In genomic region chr4:139115721-139116120, GRCm38 (mm10) we compare ENCODE assay signal across 12 mouse cellular contexts. TPM values are rescaled to one million over a fixed set of nuclear protein-coding genes. Genes with fewer than 3 reads are reported as not detected.
DNase-seq lines count a peak whose midpoint lies in the region; ATAC-seq and TF ChIP-seq lines count a peak whose summit lies in the region.
"Had no signal": no experiment of that assay in that cellular context is flagged by ENCODE, and none has a peak within 500 bp of the region (broad histone marks: within the 10 kb centered on the region; RNA-seq: fewer than 3 reads in every experiment).

No protein-coding gene starts in this region.

- H3K9ac ChIP-seq in hindbrain, postnatal 0 days (replicated peaks; ENCODE audit: low read length) = no peak overlapping the region
- H3K9ac ChIP-seq in hindbrain, embryonic 12.5 days = no peak overlapping the region
- H3K9ac ChIP-seq: embryonic facial prominence, embryonic 13.5 days; heart, embryonic 15.5 days; kidney, embryonic 15.5 days had no signal

- no peak overlapping the region for H3K27ac ChIP-seq in hindbrain, postnatal 0 days
- no peak overlapping the region for H3K27ac ChIP-seq in hindbrain, embryonic 12.5 days
- H3K27ac ChIP-seq: embryonic facial prominence, embryonic 13.5 days; heart, embryonic 15.5 days; kidney, embryonic 15.5 days had no signal

- no peak for ATAC-seq in hindbrain, postnatal 0 days
- ATAC-seq in hindbrain, embryonic 12.5 days (ENCODE audit: low FRiP score) = no peak
- peak; percentile 57; the same call in 1 of the 2 replicates for ATAC-seq in megakaryocyte, adult 5-6 weeks (ENCODE audit: poor library complexity, severe bottlenecking)

- no peak overlapping the region for H3K4me3 ChIP-seq in hindbrain, postnatal 0 days (ENCODE audit: low read length)
- H3K4me3 ChIP-seq in hindbrain, embryonic 12.5 days = no peak overlapping the region
- H3K4me3 ChIP-seq: embryonic facial prominence, embryonic 13.5 days; heart, embryonic 15.5 days; kidney, embryonic 15.5 days had no signal

- no peak for DNase-seq in hindbrain, postnatal 0 days (ENCODE audit: low spot score)
- DNase-seq in right cerebral cortex, postnatal 4 days = peak; percentile 15
- DNase-seq in right cerebral cortex, postnatal 14 days = no peak
- DNase-seq in R1 (ENCODE audit: low read depth, low spot score) = peak; percentile 77
- no peak for DNase-seq in heart, postnatal 25 days (ENCODE audit: low spot score)
- no peak for DNase-seq in MN1 (ENCODE audit: low spot score)
- DNase-seq: thymus, postnatal 36 days had no signal

- 87% methylated on average over 5 of the region's 5 CpGs for WGBS in hindbrain, postnatal 0 days
- WGBS in hindbrain, embryonic 12.5 days = 85% methylated on average over 5 of the region's 5 CpGs

- TF ChIP-seq CTCF in hindbrain, postnatal 0 days (IDR thresholded peaks at IDR 0.05; ENCODE audit: low read depth) = peak; percentile 50

- H3K4me2 ChIP-seq in hindbrain, postnatal 0 days (ENCODE audit: low read depth, low read length) = no peak overlapping the region
- no peak overlapping the region for H3K4me2 ChIP-seq in hindbrain, embryonic 12.5 days (replicated peaks)
- H3K4me2 ChIP-seq: embryonic facial prominence, embryonic 13.5 days; heart, embryonic 15.5 days; kidney, embryonic 15.5 days had no signal

- no peaks in the 10 kb centered on the region for H3K27me3 ChIP-seq in hindbrain, postnatal 0 days (ENCODE audit: insufficient read depth, low read length)
- no peaks in the 10 kb centered on the region for H3K27me3 ChIP-seq in hindbrain, embryonic 12.5 days
- H3K27me3 ChIP-seq: embryonic facial prominence, embryonic 13.5 days; heart, embryonic 15.5 days; kidney, embryonic 15.5 days had no signal

- peaks cover 4% of the 10 kb centered on the region; the same call in 1 of the 2 replicates for H3K4me1 ChIP-seq in hindbrain, postnatal 0 days (ENCODE audit: insufficient read depth, low read length)
- H3K4me1 ChIP-seq in hindbrain, embryonic 12.5 days = peaks cover 9% of the 10 kb centered on the region

- H3K36me3 ChIP-seq in hindbrain, postnatal 0 days (ENCODE audit: insufficient read depth, low read length) = no peaks in the 10 kb centered on the region
- no peaks in the 10 kb centered on the region for H3K36me3 ChIP-seq in hindbrain, embryonic 12.5 days
- H3K36me3 ChIP-seq: embryonic facial prominence, embryonic 13.5 days; heart, embryonic 15.5 days; kidney, embryonic 15.5 days had no signal

- intact Hi-C loops in heart, postnatal 25 days (cut with DNase I) = no loop called here

- no peaks in the 10 kb centered on the region for H3K9me3 ChIP-seq in hindbrain, postnatal 0 days (ENCODE audit: low read length)
- no peaks in the 10 kb centered on the region for H3K9me3 ChIP-seq in hindbrain, embryonic 12.5 days (replicated peaks)
- H3K9me3 ChIP-seq: embryonic facial prominence, embryonic 13.5 days; heart, embryonic 15.5 days; kidney, embryonic 15.5 days had no signal

RNA-seq across cellular contexts. Expression of gene Minos1, which starts 15.2 kb away (rescaled TPM):
- total RNA-seq in hindbrain, postnatal 0 days (2014; rRNA removed) = 17.1 and 19.1 TPM in 2 replicates
- polyA plus RNA-seq in hindbrain, postnatal 0 days (2015; fragmentation: Nextera tagmentation; extraction: Ambion mirVana) = 462 and 467 TPM in 2 replicates
- polyA plus RNA-seq in hindbrain, embryonic 12.5 days (2016; fragmentation: Nextera tagmentation; extraction: Ambion mirVana) = 376 and 407 TPM in 2 replicates
- 318 and 395 TPM in 2 replicates for total RNA-seq in megakaryocyte, adult 5-6 weeks (2015)
- 120 and 123 TPM in 2 replicates for total RNA-seq in megakaryocyte, adult 5-6 weeks (2017)
- total RNA-seq in heart, postnatal 25 days (2021) = 100 to 1,000 TPM; 782 to 827 TPM

RNA-seq across cellular contexts. Expression of gene Nbl1, which starts 22.9 kb away (rescaled TPM):
- total RNA-seq in hindbrain, postnatal 0 days (2014; rRNA removed) = 69.4 and 85.3 TPM in 2 replicates
- 60.6 and 64.4 TPM in 2 replicates for polyA plus RNA-seq in hindbrain, postnatal 0 days (2015; fragmentation: Nextera tagmentation; extraction: Ambion mirVana)
- 54.8 and 56.1 TPM in 2 replicates for polyA plus RNA-seq in hindbrain, embryonic 12.5 days (2016; fragmentation: Nextera tagmentation; extraction: Ambion mirVana)
- total RNA-seq in megakaryocyte, adult 5-6 weeks (2015) = not detected in 2 replicates
- total RNA-seq in megakaryocyte, adult 5-6 weeks (2017) = 0.15 TPM in 1 of 2 replicates, not detected in the other
- total RNA-seq in heart, postnatal 25 days (2021) = 10 to 100 TPM; 26.7 to 28.3 TPM

RNA-seq across cellular contexts. Expression of gene Htr6, which starts 40.4 kb away (rescaled TPM):
- total RNA-seq in hindbrain, postnatal 0 days (2014; rRNA removed) = 2.0 and 4.3 TPM in 2 replicates
- 0.74 and 0.96 TPM in 2 replicates for polyA plus RNA-seq in hindbrain, postnatal 0 days (2015; fragmentation: Nextera tagmentation; extraction: Ambion mirVana)
- 0.20 TPM in 1 of 2 replicates, not detected in the other for polyA plus RNA-seq in hindbrain, embryonic 12.5 days (2016; fragmentation: Nextera tagmentation; extraction: Ambion mirVana)
- not detected in 2 replicates for total RNA-seq in megakaryocyte, adult 5-6 weeks (2015)
- not detected in 2 replicates for total RNA-seq in megakaryocyte, adult 5-6 weeks (2017)
- not detected for total RNA-seq in heart, postnatal 25 days (2021)
- polyA plus RNA-seq: heart, embryonic 15.5 days; kidney, embryonic 15.5 days had no signal

Comparison
In these comparisons a context has a peak if more than half of its experiments do, and no peak if none do; other contexts are left out.
1. DNase-seq: peak in right cerebral cortex, postnatal 4 days (single experiment) and R1 (single experiment); none in hindbrain, postnatal 0 days (single experiment), right cerebral cortex, postnatal 14 days (single experiment), heart, postnatal 25 days (single experiment) and MN1 (single experiment).
2. RNA of gene Nbl1, which starts 22.9 kb away (total RNA-seq): 69.4 to 85.3 TPM in hindbrain, postnatal 0 days and 26.7 to 28.3 TPM in heart, postnatal 25 days; 0.15 TPM in megakaryocyte, adult 5-6 weeks; every median in the first group is over 10 times any median in the second.